Mouse (Mus musculus) midbrain, embryonic 12.5 days (tissue): Measurements from ENCODE around the gene Vegfc. TPM values are rescaled to one million over a fixed set of nuclear protein-coding genes. Genes with fewer than 3 reads are reported as not detected.
A peak's percentile ranks its signal among the peaks of the same experiment; 100 is the strongest.

Experiments
- ATAC-seq: fragments of 200-750 bp; cut with Nextera tagmentation; 2 replicates; pipeline ENCODE4 v1.8.0; 2017; ENCODE audit warnings: low read depth, moderate TSS enrichment, moderate library complexity; ENCODE audit not compliant: low FRiP score
- H3K27ac ChIP-seq: fragments of 300-500 bp; sonication (generic); replicated peaks from 2 replicates; pipeline ENCODE4 v1.5.1; 2016; ENCODE audit warnings: mild to moderate bottlenecking
- H3K27me3 ChIP-seq: fragments of 300-500 bp; sonication (generic); 2 replicates; pipeline ENCODE4 v1.6.1; 2016; ENCODE audit warnings: mild to moderate bottlenecking
- H3K36me3 ChIP-seq: fragments of 300-500 bp; sonication (generic); 2 replicates; pipeline ENCODE4 v1.6.1; 2016
- H3K4me1 ChIP-seq: fragments of 300-500 bp; sonication (generic); 2 replicates; pipeline ENCODE4 v1.6.1; 2016
- H3K4me2 ChIP-seq: fragments of 300-500 bp; sonication (generic); replicated peaks from 2 replicates; pipeline ENCODE4 v1.6.1; 2016; ENCODE audit warnings: mild to moderate bottlenecking, moderate library complexity
- H3K4me3 ChIP-seq: fragments of 300-500 bp; sonication (generic); 2 replicates; pipeline ENCODE4 v1.5.1; 2016; ENCODE audit warnings: mild to moderate bottlenecking
- H3K9ac ChIP-seq: fragments of 300-500 bp; sonication (generic); replicated peaks from 2 replicates; pipeline ENCODE4 v1.6.1; 2016; ENCODE audit warnings: mild to moderate bottlenecking, moderate library complexity
- H3K9me3 ChIP-seq: fragments of 300-500 bp; sonication (generic); 2 replicates; pipeline ENCODE4 v1.6.1; 2016; ENCODE audit warnings: mild to moderate bottlenecking
- WGBS: fragments of 180-500 bp; shearing (Covaris S2); methylation state at CpG from one replicate; pipeline ENCODE4 v1.1.7; 2016; 5-methylcytosine and 5-hydroxymethylcytosine counted together
- polyA plus RNA-seq: library from polyadenylated mRNA; unstranded; fragments of >200 nt; fragmentation: Nextera tagmentation; extraction: Ambion mirVana; gene quantifications from 2 replicates; pipeline ENCODE4 v1.2.1, GENCODE M21; 2016

Gene Vegfc
- polyA plus RNA-seq, 1 experiment from 2014 or later = 4.4 TPM

GRCm38 (mm10) chr8:54087114-54087513 lies 9.7 kb downstream of the Vegfc start:
- Histone ChIP-seq H3K4me3 (no peak overlapping the region), H3K4me2 (no peak overlapping the region), H3K27me3 (no peaks in the 10 kb centered on the region), H3K9ac (no peak overlapping the region), H3K4me1 (no peaks in the 10 kb centered on the region), H3K9me3 (no peaks in the 10 kb centered on the region), H3K27ac (no peak overlapping the region), H3K36me3 (no peaks in the 10 kb centered on the region)
- ATAC-seq = no peak
- 91% methylated on average over 2 of the region's 2 CpGs for WGBS

- no peaks in the 10 kb centered on the region for H3K9me3 ChIP-seq
- WGBS = 56% methylated on average over 4 of the region's 4 CpGs
- no peak overlapping the region for H3K27ac ChIP-seq
- H3K4me1 ChIP-seq = no peaks in the 10 kb centered on the region
- H3K4me2 ChIP-seq = no peak overlapping the region
- no peak overlapping the region for H3K9ac ChIP-seq
- no peaks in the 10 kb centered on the region for H3K27me3 ChIP-seq
- ATAC-seq = no peak
- no peak overlapping the region for H3K4me3 ChIP-seq
- no peaks in the 10 kb centered on the region for H3K36me3 ChIP-seq
Measured at GRCm38 (mm10) chr8:54089204-54089603, 11.8 kb downstream of the Vegfc start.

- 96% methylated on average over 2 of the region's 2 CpGs for WGBS
- H3K27ac ChIP-seq = no peak overlapping the region
- no peak overlapping the region for H3K9ac ChIP-seq
- no peaks in the 10 kb centered on the region for H3K9me3 ChIP-seq
- H3K36me3 ChIP-seq = no peaks in the 10 kb centered on the region
- no peaks in the 10 kb centered on the region for H3K4me1 ChIP-seq
- H3K27me3 ChIP-seq = no peaks in the 10 kb centered on the region
- no peak overlapping the region for H3K4me2 ChIP-seq
- no peak overlapping the region for H3K4me3 ChIP-seq
- no peak for ATAC-seq
Measured at GRCm38 (mm10) chr8:54089901-54090300, 12.5 kb downstream of the Vegfc start.

GRCm38 (mm10) chr8:54100058-54100457 lies 22.7 kb downstream of the Vegfc start:
- WGBS = 39% methylated on average over 6 of the region's 6 CpGs
- no peak overlapping the region for H3K9ac ChIP-seq
- H3K9me3 ChIP-seq = no peaks in the 10 kb centered on the region
- no peak overlapping the region for H3K4me3 ChIP-seq
- H3K27ac ChIP-seq = no peak overlapping the region
- no peaks in the 10 kb centered on the region for H3K27me3 ChIP-seq
- no peaks in the 10 kb centered on the region for H3K36me3 ChIP-seq
- no peak for ATAC-seq
- no peaks in the 10 kb centered on the region for H3K4me1 ChIP-seq
- no peak overlapping the region for H3K4me2 ChIP-seq

GRCm38 (mm10) chr8:54114581-54114980 lies 37.2 kb downstream of the Vegfc start:
- WGBS = 72% methylated on average over 3 of the region's 3 CpGs
- Histone ChIP-seq H3K27me3 (no peaks in the 10 kb centered on the region), H3K4me2 (no peak overlapping the region), H3K36me3 (no peaks in the 10 kb centered on the region), H3K27ac (no peak overlapping the region), H3K9ac (no peak overlapping the region), H3K9me3 (no peaks in the 10 kb centered on the region), H3K4me1 (no peaks in the 10 kb centered on the region), H3K4me3 (no peak overlapping the region)
- no peak for ATAC-seq

- Histone ChIP-seq H3K36me3 (no peaks in the 10 kb centered on the region), H3K4me2 (no peak overlapping the region), H3K4me3 (no peak overlapping the region), H3K4me1 (no peaks in the 10 kb centered on the region), H3K27ac (no peak overlapping the region), H3K27me3 (no peaks in the 10 kb centered on the region), H3K9me3 (no peaks in the 10 kb centered on the region), H3K9ac (no peak overlapping the region)
- 85% methylated on average over 7 of the region's 7 CpGs for WGBS
- ATAC-seq = no peak
Measured at GRCm38 (mm10) chr8:54120115-54120514, 42.7 kb downstream of the Vegfc start.

GRCm38 (mm10) chr8:54121942-54122341 lies 44.5 kb downstream of the Vegfc start:
- WGBS = 75% methylated on average over 3 of the region's 3 CpGs
- H3K4me3 ChIP-seq = no peak overlapping the region
- no peaks in the 10 kb centered on the region for H3K36me3 ChIP-seq
- no peak overlapping the region for H3K9ac ChIP-seq
- H3K27ac ChIP-seq = no peak overlapping the region
- no peaks in the 10 kb centered on the region for H3K4me1 ChIP-seq
- no peak overlapping the region for H3K4me2 ChIP-seq
- no peaks in the 10 kb centered on the region for H3K9me3 ChIP-seq
- no peaks in the 10 kb centered on the region for H3K27me3 ChIP-seq
- ATAC-seq = no peak

- Histone ChIP-seq H3K9me3 (no peaks in the 10 kb centered on the region), H3K27me3 (no peaks in the 10 kb centered on the region), H3K4me3 (no peak overlapping the region), H3K9ac (no peak overlapping the region), H3K4me2 (no peak overlapping the region), H3K36me3 (no peaks in the 10 kb centered on the region), H3K4me1 (no peaks in the 10 kb centered on the region), H3K27ac (no peak overlapping the region)
- 71% methylated on average over 1 of the region's 1 CpGs for WGBS
- no peak for ATAC-seq
Measured at GRCm38 (mm10) chr8:54122345-54122744, 44.9 kb downstream of the Vegfc start.

GRCm38 (mm10) chr8:54130558-54130957 lies 53.2 kb downstream of the Vegfc start:
- no peaks in the 10 kb centered on the region for H3K27me3 ChIP-seq
- H3K4me2 ChIP-seq = no peak overlapping the region
- no peaks in the 10 kb centered on the region for H3K4me1 ChIP-seq
- H3K27ac ChIP-seq = no peak overlapping the region
- no peak for ATAC-seq
- no peaks in the 10 kb centered on the region for H3K36me3 ChIP-seq
- H3K4me3 ChIP-seq = no peak overlapping the region
- no peak overlapping the region for H3K9ac ChIP-seq
- no peaks in the 10 kb centered on the region for H3K9me3 ChIP-seq
- WGBS = 90% methylated on average over 2 of the region's 2 CpGs

GRCm38 (mm10) chr8:54153240-54153639 lies 75.8 kb downstream of the Vegfc start:
- 54% methylated on average over 4 of the region's 4 CpGs for WGBS
- Histone ChIP-seq H3K4me3 (no peak overlapping the region), H3K4me1 (no peaks in the 10 kb centered on the region), H3K27me3 (no peaks in the 10 kb centered on the region), H3K9ac (no peak overlapping the region), H3K36me3 (no peaks in the 10 kb centered on the region), H3K9me3 (no peaks in the 10 kb centered on the region), H3K4me2 (no peak overlapping the region), H3K27ac (no peak overlapping the region)
- peak; percentile 44; the same call in 1 of the 2 replicates for ATAC-seq

- Histone ChIP-seq H3K4me2 (no peak overlapping the region), H3K27ac (no peak overlapping the region), H3K9me3 (no peaks in the 10 kb centered on the region), H3K9ac (no peak overlapping the region), H3K4me1 (peaks cover 4% of the 10 kb centered on the region; the same call in 1 of the 2 replicates), H3K27me3 (no peaks in the 10 kb centered on the region), H3K36me3 (no peaks in the 10 kb centered on the region), H3K4me3 (no peak overlapping the region)
- ATAC-seq = peak; percentile 88
- 29% methylated on average over 5 of the region's 5 CpGs for WGBS
Measured at GRCm38 (mm10) chr8:54163505-54163904, 86.1 kb downstream of the Vegfc start.

GRCm38 (mm10) chr8:54185336-54185735 lies 107.9 kb downstream of the Vegfc start:
- H3K4me3 ChIP-seq = no peak overlapping the region
- no peak overlapping the region for H3K9ac ChIP-seq
- H3K4me1 ChIP-seq = no peaks in the 10 kb centered on the region
- no peak overlapping the region for H3K4me2 ChIP-seq
- WGBS = 80% methylated on average over 2 of the region's 2 CpGs
- no peaks in the 10 kb centered on the region for H3K9me3 ChIP-seq
- no peaks in the 10 kb centered on the region for H3K36me3 ChIP-seq
- H3K27me3 ChIP-seq = no peaks in the 10 kb centered on the region
- H3K27ac ChIP-seq = no peak overlapping the region
- no peak for ATAC-seq

- Histone ChIP-seq H3K9ac (no peak overlapping the region), H3K4me2 (no peak overlapping the region), H3K27me3 (no peaks in the 10 kb centered on the region), H3K27ac (no peak overlapping the region), H3K36me3 (no peaks in the 10 kb centered on the region), H3K4me1 (no peaks in the 10 kb centered on the region), H3K4me3 (no peak overlapping the region), H3K9me3 (no peaks in the 10 kb centered on the region)
- 90% methylated on average over 6 of the region's 6 CpGs for WGBS
- no peak for ATAC-seq
Measured at GRCm38 (mm10) chr8:54185927-54186326, 108.5 kb downstream of the Vegfc start.
